Mouse (Mus musculus) hindbrain, embryonic 14.5 days (tissue): ENCODE measurements at regions not wholly inside any gene's neighbourhood (a gene's known extent, or its start where the extent isn't known, plus 50 kb on each side); places are given as distances from the start of the nearest gene placed in this dataset.
A peak's percentile ranks its signal among the peaks of the same experiment; 100 is the strongest.

Experiments used
- ATAC-seq: fragments of 200-750 bp; cut with Nextera tagmentation; 2 replicates; pipeline ENCODE4 v1.8.0; 2017; ENCODE audit warnings: moderate number of reproducible peaks, mild to moderate bottlenecking, moderate TSS enrichment, moderate library complexity; ENCODE audit not compliant: low FRiP score
- DNase-seq: peaks from one replicate; pipeline ENCODE4 v3.0.0-alpha.2; 2015; ENCODE audit warnings: low spot score
- H3K27ac ChIP-seq: fragments of 300-500 bp; sonication (generic); 2 replicates; pipeline ENCODE4 v1.5.1; 2014; ENCODE audit warnings: mild to moderate bottlenecking, moderate library complexity
- H3K27me3 ChIP-seq: fragments of 300-500 bp; sonication (generic); 2 replicates; pipeline ENCODE4 v1.6.1; 2014; ENCODE audit warnings: mild to moderate bottlenecking, low read length, mixed read lengths; ENCODE audit not compliant: control insufficient read depth, insufficient read depth
- H3K36me3 ChIP-seq: fragments of 300-500 bp; sonication (generic); replicated peaks from 2 replicates; pipeline ENCODE4 v1.6.1; 2014; ENCODE audit not compliant: control insufficient read depth, insufficient read depth
- H3K4me1 ChIP-seq: fragments of 300-500 bp; sonication (generic); replicated peaks from 2 replicates; pipeline ENCODE4 v1.6.1; 2014; ENCODE audit warnings: antibody characterized with exemption, low read length, mixed read lengths; ENCODE audit not compliant: control insufficient read depth, insufficient read depth
- H3K4me2 ChIP-seq: fragments of 300-500 bp; sonication (generic); replicated peaks from 2 replicates; pipeline ENCODE4 v1.6.1; 2014; ENCODE audit warnings: mild to moderate bottlenecking, moderate library complexity
- H3K4me3 ChIP-seq: fragments of 300-500 bp; sonication (generic); replicated peaks from 2 replicates; pipeline ENCODE4 v1.5.1; 2014; ENCODE audit warnings: mild to moderate bottlenecking, low read length
- H3K9ac ChIP-seq: fragments of 300-500 bp; sonication (generic); 2 replicates; pipeline ENCODE4 v1.6.1; 2014
- H3K9me3 ChIP-seq: fragments of 300-500 bp; sonication (generic); 2 replicates; pipeline ENCODE4 v1.6.1; 2016; ENCODE audit warnings: low read length; ENCODE audit not compliant: control insufficient read depth
- WGBS: fragments of 180-500 bp; shearing (Covaris S2); extraction: QIAGEN DNeasy Blood & Tissue Kit; methylation state at CpG from one replicate; pipeline ENCODE4 v1.1.7; 2014; 5-methylcytosine and 5-hydroxymethylcytosine counted together

GRCm38 (mm10) chr8:117958914-117959313, 157.2 kb upstream of the Mphosph6 start:
- 44% methylated on average over 3 of the region's 3 CpGs for WGBS
- no peak overlapping the region for H3K27ac ChIP-seq
- ATAC-seq = no peak

GRCm38 (mm10) chr8:117951656-117952055, 149.9 kb upstream of the Mphosph6 start:
- 7% methylated on average over 5 of the region's 5 CpGs for whole genome bisulfite sequencing
- Histone ChIP-seq H3K9me3 (no peaks in the 10 kb centered on the region), H3K27me3 (no peaks in the 10 kb centered on the region), H3K4me1 (peaks cover 9% of the 10 kb centered on the region), H3K27ac (no peak overlapping the region), H3K9ac (no peak overlapping the region), H3K36me3 (no peaks in the 10 kb centered on the region), H3K4me2 (no peak overlapping the region), H3K4me3 (no peak overlapping the region)
- ATAC-seq (no peak), DNase-seq (no peak)

More at GRCm38 (mm10) chr8:117958914-117959313, 157.2 kb upstream of the Mphosph6 start:
- Histone ChIP-seq H3K4me3 (no peak overlapping the region), H3K9ac (no peak overlapping the region), H3K36me3 (no peaks in the 10 kb centered on the region), H3K9me3 (no peaks in the 10 kb centered on the region), H3K4me2 (no peak overlapping the region), H3K27me3 (no peaks in the 10 kb centered on the region), H3K4me1 (no peaks in the 10 kb centered on the region)
- DNase-seq = no peak

- H3K9me3 ChIP-seq = no peaks in the 10 kb centered on the region
- no peak overlapping the region for H3K9ac ChIP-seq
- DNase-seq (no peak), ATAC-seq (no peak)
- no peaks in the 10 kb centered on the region for H3K27me3 ChIP-seq
- H3K4me1 ChIP-seq = peaks cover 4% of the 10 kb centered on the region
- H3K4me2 ChIP-seq = no peak overlapping the region
- H3K27ac ChIP-seq = no peak overlapping the region
- H3K36me3 ChIP-seq = no peaks in the 10 kb centered on the region
- WGBS = 69% methylated on average over 3 of the region's 3 CpGs
- H3K4me3 ChIP-seq = no peak overlapping the region
Observed at GRCm38 (mm10) chr8:117946540-117946939, 144.8 kb upstream of the Mphosph6 start.

GRCm38 (mm10) chr8:117934566-117935094, 132.9 kb upstream of the Mphosph6 start:
- H3K9me3 ChIP-seq = no peaks in the 10 kb centered on the region

GRCm38 (mm10) chr8:117930687-117931086, 128.9 kb upstream of the Mphosph6 start:
- no peak overlapping the region for H3K4me2 ChIP-seq
- H3K27ac ChIP-seq = no peak overlapping the region
- ATAC-seq (no peak), DNase-seq (peak; percentile 74)
- H3K4me1 ChIP-seq = peaks cover 6% of the 10 kb centered on the region; the same call in 1 of the 2 replicates
- no peaks in the 10 kb centered on the region for H3K36me3 ChIP-seq
- no peak overlapping the region for H3K9ac ChIP-seq
- 68% methylated on average over 6 of the region's 6 CpGs for WGBS
- no peak overlapping the region for H3K4me3 ChIP-seq
- 0 out of 2 replicates have a peak, but pooled peaks cover 4% of the 10 kb centered on the region for H3K27me3 ChIP-seq
- H3K9me3 ChIP-seq = no peaks in the 10 kb centered on the region

More at GRCm38 (mm10) chr8:117934566-117935094, 132.9 kb upstream of the Mphosph6 start:
- H3K4me1 ChIP-seq = no peaks in the 10 kb centered on the region; the same call in 1 of the 2 replicates
- ATAC-seq = no peak
- no peak overlapping the region for H3K4me2 ChIP-seq
- H3K27me3 ChIP-seq = no peaks in the 10 kb centered on the region
- no peak overlapping the region for H3K9ac ChIP-seq
- no peak for DNase-seq
- H3K4me3 ChIP-seq = no peak overlapping the region
- no peaks in the 10 kb centered on the region for H3K36me3 ChIP-seq
- WGBS = 90% methylated on average over 16 of the region's 16 CpGs
- H3K27ac ChIP-seq = no peak overlapping the region

- Histone ChIP-seq H3K4me1 (peaks cover 6% of the 10 kb centered on the region; the same call in 1 of the 2 replicates), H3K9ac (no peak overlapping the region), H3K36me3 (no peaks in the 10 kb centered on the region), H3K4me2 (no peak overlapping the region), H3K4me3 (no peak overlapping the region), H3K27me3 (0 out of 2 replicates have a peak, but pooled peaks cover 4% of the 10 kb centered on the region), H3K27ac (no peak overlapping the region), H3K9me3 (no peaks in the 10 kb centered on the region)
- DNase-seq (no peak), ATAC-seq (no peak)
- 28% methylated on average over 12 of the region's 12 CpGs for WGBS
Observed at GRCm38 (mm10) chr8:117929606-117930005, 127.9 kb upstream of the Mphosph6 start.

- no peak overlapping the region for H3K9ac ChIP-seq
- no peaks in the 10 kb centered on the region for H3K36me3 ChIP-seq
- DNase-seq (no peak), ATAC-seq (no peak)
- no peaks in the 10 kb centered on the region for H3K4me1 ChIP-seq
- 83% methylated on average over 6 of the region's 6 CpGs for WGBS
- H3K27me3 ChIP-seq = 0 out of 2 replicates have a peak, but pooled peaks cover 4% of the 10 kb centered on the region
- H3K9me3 ChIP-seq = no peaks in the 10 kb centered on the region
- no peak overlapping the region for H3K4me3 ChIP-seq
- H3K4me2 ChIP-seq = no peak overlapping the region
- H3K27ac ChIP-seq = no peak overlapping the region
Observed at GRCm38 (mm10) chr8:117923296-117923695, 121.6 kb upstream of the Mphosph6 start.

GRCm38 (mm10) chr8:117903052-117903451, 101.3 kb upstream of the Mphosph6 start:
- Histone ChIP-seq H3K27me3 (no peaks in the 10 kb centered on the region), H3K9me3 (no peaks in the 10 kb centered on the region), H3K27ac (no peak overlapping the region), H3K36me3 (no peaks in the 10 kb centered on the region), H3K4me3 (no peak overlapping the region), H3K4me1 (no peaks in the 10 kb centered on the region), H3K4me2 (no peak overlapping the region), H3K9ac (no peak overlapping the region)
- ATAC-seq (no peak), DNase-seq (no peak)
- WGBS = 68% methylated on average over 8 of the region's 8 CpGs

GRCm38 (mm10) chr8:117899892-117900291, 98.1 kb upstream of the Mphosph6 start:
- H3K27me3 ChIP-seq = no peaks in the 10 kb centered on the region
- no peak overlapping the region for H3K9ac ChIP-seq
- no peak overlapping the region for H3K27ac ChIP-seq
- ATAC-seq (no peak), DNase-seq (no peak)
- H3K36me3 ChIP-seq = no peaks in the 10 kb centered on the region
- H3K4me1 ChIP-seq = no peaks in the 10 kb centered on the region
- no peak overlapping the region for H3K4me3 ChIP-seq
- H3K4me2 ChIP-seq = no peak overlapping the region
- no peaks in the 10 kb centered on the region for H3K9me3 ChIP-seq

- WGBS = 74% methylated on average over 5 of the region's 5 CpGs
Observed at GRCm38 (mm10) chr8:117898015-117898414, 96.3 kb upstream of the Mphosph6 start.

More at GRCm38 (mm10) chr8:117898015-117898414, 96.3 kb upstream of the Mphosph6 start:
- DNase-seq = peak; percentile 70
- H3K27ac ChIP-seq = no peak overlapping the region
- no peaks in the 10 kb centered on the region for H3K4me1 ChIP-seq
- no peaks in the 10 kb centered on the region for H3K9me3 ChIP-seq
- no peak for ATAC-seq
- H3K27me3 ChIP-seq = no peaks in the 10 kb centered on the region
- no peaks in the 10 kb centered on the region for H3K36me3 ChIP-seq
- no peak overlapping the region for H3K9ac ChIP-seq
- H3K4me2 ChIP-seq = no peak overlapping the region
- H3K4me3 ChIP-seq = no peak overlapping the region
